Mouse (Mus musculus) kidney, adult 2 months (tissue): ENCODE measurements around the gene Il31ra. TPM values are rescaled to one million over a fixed set of nuclear protein-coding genes. Genes with fewer than 3 reads are reported as not detected.

Experiments used
- DNase-seq: peaks from one replicate; pipeline ENCODE4 v3.0.0; 2021
- H3K27ac ChIP-seq: fragments of 200-500 bp; 2 replicates; pipeline ENCODE4 v1.5.1; 2012; ENCODE audit warnings: low read depth, low read length, control low read depth, inconsistent platforms; ENCODE audit not compliant: insufficient read depth
- H3K27me3 ChIP-seq: fragments of 200-500 bp; replicated peaks from 2 replicates; pipeline ENCODE4 v1.6.1; 2012; ENCODE audit warnings: mild to moderate bottlenecking, moderate library complexity, low read length, inconsistent platforms; ENCODE audit not compliant: control insufficient read depth, insufficient read depth
- H3K36me3 ChIP-seq: fragments of 200-500 bp; 2 replicates; pipeline ENCODE4 v1.6.1; 2012; ENCODE audit warnings: mild to moderate bottlenecking, moderate library complexity, low read length, inconsistent platforms; ENCODE audit not compliant: control insufficient read depth, insufficient read depth
- H3K4me1 ChIP-seq: fragments of 200-500 bp; 2 replicates; pipeline ENCODE4 v1.6.1; 2011; ENCODE audit warnings: low read length; ENCODE audit not compliant: control insufficient read depth, insufficient read depth
- H3K4me3 ChIP-seq: fragments of 200-500 bp; 2 replicates; pipeline ENCODE4 v1.5.1; 2011; ENCODE audit warnings: mild to moderate bottlenecking, low read depth, low read length, control low read depth; ENCODE audit not compliant: insufficient read depth
- CTCF ChIP-seq: fragments of 200-500 bp; conservative IDR thresholded peaks from 2 replicates; pipeline ENCODE4 v1.5.1; 2011; ENCODE audit warnings: low read depth, mild to moderate bottlenecking, control low read depth, low read length, moderate library complexity, mixed read lengths; ENCODE audit not compliant: insufficient read depth, insufficient read length
- POLR2A ChIP-seq: fragments of 200-500 bp; IDR thresholded peaks from one replicate; pipeline ENCODE4 v1.6.1; 2011; ENCODE audit warnings: low read depth, low read length, control low read depth
- WGBS: fragments of 180-500 bp; shearing (Covaris S2); methylation state at CpG from one replicate; pipeline ENCODE4 v1.1.7; 2018; 5-methylcytosine and 5-hydroxymethylcytosine counted together
- polyA plus RNA-seq: library from polyadenylated mRNA; depleted of rRNA; stranded (reverse); fragments of >200 nt; gene quantifications from 2 replicates; pipeline ENCODE4 v1.2.3, GENCODE M21; 2012

The Il31ra gene
- polyA plus RNA-seq, 1 experiment = 0.33 TPM

DNA sequence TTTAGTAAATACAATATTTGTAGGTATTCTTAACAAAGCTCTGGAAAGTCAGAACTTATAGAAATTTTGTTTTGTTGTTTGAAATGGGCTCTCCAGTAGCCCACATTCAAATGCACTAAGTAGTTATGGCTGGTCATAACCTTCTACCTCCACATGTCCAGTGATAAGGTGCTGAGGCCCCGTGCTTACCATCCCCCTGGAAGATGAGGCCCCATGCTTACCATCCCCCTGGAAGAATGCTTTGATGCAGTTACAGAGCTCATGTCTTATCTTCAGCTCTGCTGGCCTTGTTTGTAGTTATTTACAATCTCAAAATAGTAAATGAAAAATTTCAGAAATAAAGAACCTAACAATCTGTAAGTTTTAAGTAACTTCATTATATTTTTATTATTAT lies 101.9 kb downstream of the Il31ra start:
- Histone ChIP-seq H3K4me1 (peaks cover 2% of the 10 kb centered on the region; the same call in 1 of the 2 replicates), H3K27ac (no peak overlapping the region), H3K4me3 (no peak overlapping the region), H3K36me3 (peaks cover 4% of the 10 kb centered on the region), H3K27me3 (no peaks in the 10 kb centered on the region)
- WGBS = 91% methylated on average over 1 of the region's 1 CpGs
- TF ChIP-seq POLR2A = no peak
- no peak for TF ChIP-seq CTCF
- DNase-seq = no peak

DNA sequence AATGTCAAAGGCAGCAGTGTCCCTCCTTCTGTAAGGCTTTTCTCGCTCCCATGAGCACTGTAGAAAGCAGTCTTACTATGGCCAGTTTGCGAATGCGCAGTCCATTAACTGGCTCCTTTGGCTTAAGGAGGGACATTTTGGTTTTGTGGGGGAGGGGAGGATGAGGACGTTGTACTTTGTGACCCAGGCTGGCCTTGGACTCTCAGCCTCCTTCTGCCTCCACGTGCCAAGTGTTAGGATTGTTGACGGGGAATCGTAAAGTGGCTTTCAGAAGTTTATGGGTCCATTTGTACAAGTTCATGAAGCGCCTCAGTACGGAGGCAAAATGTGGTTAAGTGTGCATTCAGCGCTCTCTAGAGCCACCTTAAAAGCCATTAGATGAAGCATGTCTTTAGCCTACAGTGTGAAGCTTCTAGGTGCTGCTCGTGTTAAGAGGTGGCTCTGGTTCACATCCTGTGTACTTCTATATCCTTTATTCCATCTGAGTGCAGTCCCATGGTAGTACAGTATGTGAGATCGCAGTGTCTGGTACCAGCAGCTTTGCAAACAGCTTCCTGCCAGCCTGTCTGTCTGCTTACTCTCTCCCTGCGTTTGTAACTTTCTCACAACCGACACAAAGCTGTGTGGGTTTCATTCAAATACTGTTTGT lies 102.4 kb downstream of the Il31ra start:
- Histone ChIP-seq H3K27me3 (no peaks in the 10 kb centered on the region), H3K4me3 (no peak overlapping the region), H3K36me3 (peaks cover 4% of the 10 kb centered on the region), H3K4me1 (peaks cover 2% of the 10 kb centered on the region; the same call in 1 of the 2 replicates), H3K27ac (peak overlapping the region; percentile 20; the same call in 1 of the 2 replicates)
- DNase-seq = peak; percentile 81
- WGBS = 51% methylated on average over 14 of the region's 14 CpGs
- TF ChIP-seq CTCF = no peak
- TF ChIP-seq POLR2A = no peak

DNA sequence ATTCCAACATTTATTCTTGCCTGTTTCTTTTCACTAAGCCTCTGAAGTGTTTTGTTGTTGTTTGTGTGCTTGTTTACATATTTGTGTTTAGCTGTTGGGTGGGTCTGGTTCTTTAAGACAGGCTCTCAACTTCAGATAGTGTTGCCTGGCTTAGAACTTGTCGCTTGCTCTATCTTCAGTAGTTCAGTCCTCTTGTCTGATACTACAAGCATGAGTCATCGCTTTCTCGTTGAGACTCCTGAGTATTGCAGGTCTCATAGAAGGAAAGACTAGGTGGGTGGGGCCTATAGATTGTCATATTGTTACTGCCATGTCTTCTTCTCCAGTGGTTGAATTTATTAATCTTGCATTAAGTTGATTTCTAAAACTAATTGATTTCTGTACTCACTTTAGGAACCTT lies 104.1 kb downstream of the Il31ra start:
- no peak for DNase-seq
- no peak overlapping the region for H3K4me3 ChIP-seq
- no peak overlapping the region for H3K27ac ChIP-seq
- H3K4me1 ChIP-seq = peaks cover 2% of the 10 kb centered on the region; the same call in 1 of the 2 replicates
- TF ChIP-seq POLR2A = no peak
- no peak for TF ChIP-seq CTCF
- WGBS = 92% methylated on average over 3 of the region's 3 CpGs
- H3K36me3 ChIP-seq = peaks cover 4% of the 10 kb centered on the region
- H3K27me3 ChIP-seq = no peaks in the 10 kb centered on the region

DNA sequence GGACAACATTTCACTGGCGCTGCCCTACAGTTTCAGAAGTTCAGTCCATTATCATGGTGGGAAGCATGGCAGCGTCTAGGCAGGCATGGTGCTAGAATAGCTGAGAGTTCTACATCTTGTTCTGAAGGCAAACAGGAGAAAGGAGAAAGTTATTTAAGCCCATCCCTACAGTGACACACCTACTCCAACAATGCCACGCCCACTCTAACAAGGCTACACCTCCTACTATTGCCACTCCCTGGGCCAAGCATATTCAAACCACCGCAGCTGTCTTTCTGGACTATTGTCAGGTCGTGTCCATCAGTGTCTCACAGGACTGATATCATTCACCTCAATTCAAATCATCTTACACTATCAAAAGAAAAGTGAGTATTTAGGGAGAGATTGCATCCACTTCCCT lies 107.5 kb downstream of the Il31ra start:
- no peaks in the 10 kb centered on the region; the same call in 1 of the 2 replicates for H3K4me1 ChIP-seq
- TF ChIP-seq CTCF (no peak), POLR2A (no peak)
- peaks cover 3% of the 10 kb centered on the region; the same call in 1 of the 2 replicates for H3K36me3 ChIP-seq
- peak overlapping the region; percentile 24; the same call in 1 of the 2 replicates for H3K27ac ChIP-seq
- no peak overlapping the region for H3K4me3 ChIP-seq
- no peaks in the 10 kb centered on the region for H3K27me3 ChIP-seq
- DNase-seq = no peak
- WGBS = 99% methylated on average over 5 of the region's 5 CpGs

DNA sequence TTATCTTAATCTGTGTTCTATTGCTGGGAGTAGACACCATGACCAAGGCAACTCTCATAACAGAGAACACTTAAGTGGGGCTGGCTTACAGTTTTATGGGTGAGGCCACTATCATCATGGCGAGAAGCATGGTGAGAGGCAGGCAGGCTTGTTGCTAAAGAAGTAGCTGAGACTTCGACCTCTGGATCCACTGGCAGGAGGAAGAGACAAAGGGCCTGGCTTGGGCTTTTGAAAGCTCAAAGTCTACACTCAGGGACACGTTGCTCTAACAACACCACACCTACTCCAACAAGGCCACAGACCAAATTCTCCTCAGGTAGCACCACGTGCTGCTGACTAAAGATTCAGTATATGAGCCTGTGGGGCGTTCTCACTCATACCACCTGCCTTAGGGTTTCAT lies 107.9 kb downstream of the Il31ra start:
- 63% methylated on average over 5 of the region's 5 CpGs for WGBS
- Histone ChIP-seq H3K36me3 (peaks cover 3% of the 10 kb centered on the region; the same call in 1 of the 2 replicates), H3K4me1 (no peaks in the 10 kb centered on the region; the same call in 1 of the 2 replicates), H3K27ac (peak overlapping the region; percentile 24; the same call in 1 of the 2 replicates), H3K27me3 (no peaks in the 10 kb centered on the region), H3K4me3 (no peak overlapping the region)
- DNase-seq = peak; percentile 88
- TF ChIP-seq CTCF (no peak), POLR2A (no peak)

DNA sequence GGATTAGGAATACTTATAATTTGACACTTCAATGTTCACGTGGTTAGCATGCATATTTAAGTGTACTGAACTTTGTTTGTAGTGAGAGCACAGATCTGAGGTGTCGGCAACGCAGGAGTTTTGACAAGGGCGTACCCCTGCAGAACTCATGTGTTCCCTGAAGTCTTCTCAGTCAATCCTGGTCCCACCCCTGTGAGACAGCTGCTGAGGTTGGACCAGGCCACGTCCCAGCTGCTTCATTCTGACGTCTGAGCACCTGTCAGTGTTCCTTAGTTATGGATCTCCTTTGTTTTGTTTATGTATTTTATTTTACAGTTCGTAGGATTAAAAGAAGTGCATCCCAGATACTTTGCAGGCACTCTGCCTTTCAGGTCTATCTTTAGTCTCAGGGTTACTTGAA lies 111.1 kb downstream of the Il31ra start:
- DNase-seq = no peak
- TF ChIP-seq POLR2A (no peak), CTCF (no peak)
- no peaks in the 10 kb centered on the region; the same call in 1 of the 2 replicates for H3K4me1 ChIP-seq
- H3K27ac ChIP-seq = no peak overlapping the region
- peaks cover 1% of the 10 kb centered on the region; the same call in 1 of the 2 replicates for H3K36me3 ChIP-seq
- no peak overlapping the region for H3K4me3 ChIP-seq
- H3K27me3 ChIP-seq = no peaks in the 10 kb centered on the region
- WGBS = 82% methylated on average over 7 of the region's 7 CpGs

DNA sequence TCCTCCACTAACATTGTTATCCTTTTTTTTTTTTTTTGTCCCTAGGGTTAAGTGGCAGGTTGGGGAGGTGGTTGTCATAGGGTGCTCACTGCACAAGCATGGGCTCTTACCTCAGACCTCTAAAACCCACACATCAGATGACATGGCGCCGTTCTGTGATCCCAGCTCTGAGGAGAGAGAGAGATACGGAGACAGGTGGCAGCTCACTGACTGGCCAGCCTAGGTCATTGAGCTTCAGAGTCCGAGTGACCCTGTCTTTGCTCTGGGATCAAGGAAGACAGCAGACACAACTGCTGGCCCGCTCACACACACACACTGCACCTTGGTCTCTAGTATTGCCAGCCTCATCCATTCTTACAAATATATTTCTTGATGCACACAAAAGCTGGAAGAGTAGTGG lies 111.6 kb downstream of the Il31ra start:
- Histone ChIP-seq H3K4me3 (no peak overlapping the region), H3K27ac (no peak overlapping the region), H3K4me1 (no peaks in the 10 kb centered on the region; the same call in 1 of the 2 replicates), H3K27me3 (no peaks in the 10 kb centered on the region), H3K36me3 (peaks cover 1% of the 10 kb centered on the region; the same call in 1 of the 2 replicates)
- TF ChIP-seq POLR2A = no peak
- WGBS = 92% methylated on average over 5 of the region's 5 CpGs
- DNase-seq = no peak
